Comparison of ENCODE assay signal across 16 mouse cellular contexts in genomic region chr15:10999832-11000231, GRCm38 (mm10). TPM values are rescaled to one million over a fixed set of nuclear protein-coding genes. Genes with fewer than 3 reads are reported as not detected.
A peak's percentile ranks its signal among the peaks of the same experiment; 100 is the strongest.
DNase-seq lines count a peak whose midpoint lies in the region; ATAC-seq lines count a peak whose summit lies in the region.
"Had no signal": no experiment of that assay in that cellular context is flagged by ENCODE, and none has a peak within 500 bp of the region (broad histone marks: within the 10 kb centered on the region; RNA-seq: fewer than 3 reads in every experiment).

No protein-coding gene starts in this region.

- 0 out of 2 replicates have a peak, but pooled peaks have one; percentile 66 for ATAC-seq in forebrain, embryonic 15.5 days (replicated peaks)
- ATAC-seq in forebrain, embryonic 11.5 days (replicated peaks; ENCODE audit: low FRiP score) = no peak
- peak; percentile 75 for ATAC-seq in kidney, embryonic 15.5 days (replicated peaks; ENCODE audit: low FRiP score)
- no peak for ATAC-seq in midbrain, embryonic 14.5 days (ENCODE audit: low FRiP score, low TSS enrichment)
- ATAC-seq: CD4-positive, CD25-positive, alpha-beta regulatory T cell, adult 4 months had no signal

- WGBS in forebrain, embryonic 15.5 days = 61% methylated on average over 5 of the region's 5 CpGs
- 52% methylated on average over 5 of the region's 5 CpGs for WGBS in forebrain, embryonic 11.5 days
- WGBS in kidney, embryonic 15.5 days = 41% methylated on average over 5 of the region's 5 CpGs
- 43% methylated on average over 5 of the region's 5 CpGs for WGBS in midbrain, embryonic 14.5 days

- H3K9me3 ChIP-seq in forebrain, embryonic 15.5 days = no peaks in the 10 kb centered on the region
- no peaks in the 10 kb centered on the region for H3K9me3 ChIP-seq in forebrain, embryonic 11.5 days (ENCODE audit: control insufficient read depth, low read length)
- no peaks in the 10 kb centered on the region for H3K9me3 ChIP-seq in kidney, embryonic 15.5 days (replicated peaks)
- no peaks in the 10 kb centered on the region for H3K9me3 ChIP-seq in midbrain, embryonic 14.5 days (ENCODE audit: control insufficient read depth, low read length)
- H3K9me3 ChIP-seq: embryonic facial prominence, embryonic 15.5 days; heart, embryonic 10.5 days had no signal

- H3K4me1 ChIP-seq in forebrain, embryonic 15.5 days = no peaks in the 10 kb centered on the region
- no peaks in the 10 kb centered on the region for H3K4me1 ChIP-seq in forebrain, embryonic 11.5 days (replicated peaks; ENCODE audit: control insufficient read depth, insufficient read depth, low read length)
- H3K4me1 ChIP-seq in kidney, embryonic 15.5 days = no peaks in the 10 kb centered on the region
- no peaks in the 10 kb centered on the region for H3K4me1 ChIP-seq in midbrain, embryonic 14.5 days (ENCODE audit: control insufficient read depth, insufficient read depth, low read length)
- H3K4me1 ChIP-seq: embryonic facial prominence, embryonic 15.5 days had no signal

- DNase-seq in forebrain, embryonic 11.5 days (ENCODE audit: low spot score) = no peak
- no peak for DNase-seq in kidney, postnatal 4 days
- DNase-seq in adipocyte (ENCODE audit: low spot score) = peak; percentile 53
- DNase-seq in midbrain, embryonic 14.5 days = peak; percentile 31
- no peak for DNase-seq in adrenal gland, postnatal 36 days
- no peak for DNase-seq in right cerebral cortex, postnatal 25 days
- DNase-seq: layer of hippocampus, adult 9-11 months; spleen, adult 18-20 months; thymus, adult 2 months had no signal

- H3K9ac ChIP-seq in forebrain, embryonic 15.5 days (replicated peaks) = no peak overlapping the region
- H3K9ac ChIP-seq in forebrain, embryonic 11.5 days (ENCODE audit: low read length) = no peak overlapping the region
- no peak overlapping the region for H3K9ac ChIP-seq in kidney, embryonic 15.5 days
- no peak overlapping the region for H3K9ac ChIP-seq in midbrain, embryonic 14.5 days (replicated peaks; ENCODE audit: low read length)
- H3K9ac ChIP-seq: embryonic facial prominence, embryonic 15.5 days had no signal

- 0 out of 2 replicates have a peak, but pooled peaks cover 2% of the 10 kb centered on the region for H3K36me3 ChIP-seq in forebrain, embryonic 15.5 days
- no peaks in the 10 kb centered on the region for H3K36me3 ChIP-seq in forebrain, embryonic 11.5 days (ENCODE audit: control insufficient read depth, insufficient read depth, low read length)
- peaks cover 10% of the 10 kb centered on the region; the same call in 1 of the 2 replicates for H3K36me3 ChIP-seq in kidney, embryonic 15.5 days
- H3K36me3 ChIP-seq in midbrain, embryonic 14.5 days (ENCODE audit: control insufficient read depth, insufficient read depth, low read length) = no peaks in the 10 kb centered on the region

- H3K27me3 ChIP-seq in forebrain, embryonic 15.5 days = no peaks in the 10 kb centered on the region
- no peaks in the 10 kb centered on the region for H3K27me3 ChIP-seq in forebrain, embryonic 11.5 days (ENCODE audit: control insufficient read depth, insufficient read depth, low read length)
- H3K27me3 ChIP-seq in kidney, embryonic 15.5 days = no peaks in the 10 kb centered on the region
- no peaks in the 10 kb centered on the region for H3K27me3 ChIP-seq in midbrain, embryonic 14.5 days (ENCODE audit: control insufficient read depth, insufficient read depth, low read length)
- H3K27me3 ChIP-seq: embryonic facial prominence, embryonic 15.5 days had no signal

- no peak overlapping the region for H3K27ac ChIP-seq in forebrain, embryonic 15.5 days (replicated peaks)
- H3K27ac ChIP-seq in forebrain, embryonic 11.5 days (ENCODE audit: low read depth, low read length) = no peak overlapping the region
- no peak overlapping the region for H3K27ac ChIP-seq in kidney, embryonic 15.5 days
- no peak overlapping the region for H3K27ac ChIP-seq in midbrain, embryonic 14.5 days (replicated peaks; ENCODE audit: low read depth, low read length)
- H3K27ac ChIP-seq: embryonic facial prominence, embryonic 15.5 days; heart, embryonic 10.5 days had no signal

- no peak overlapping the region for H3K4me3 ChIP-seq in forebrain, embryonic 15.5 days
- no peak overlapping the region for H3K4me3 ChIP-seq in forebrain, embryonic 11.5 days (ENCODE audit: low read depth, low read length)
- H3K4me3 ChIP-seq in kidney, embryonic 15.5 days (replicated peaks) = no peak overlapping the region
- H3K4me3 ChIP-seq in midbrain, embryonic 14.5 days (replicated peaks; ENCODE audit: low read depth, low read length) = no peak overlapping the region
- H3K4me3 ChIP-seq: embryonic facial prominence, embryonic 15.5 days; heart, embryonic 10.5 days had no signal

- H3K4me2 ChIP-seq in forebrain, embryonic 15.5 days (replicated peaks) = no peak overlapping the region
- H3K4me2 ChIP-seq in forebrain, embryonic 11.5 days (ENCODE audit: low read depth, low read length, severe bottlenecking) = no peak overlapping the region
- H3K4me2 ChIP-seq in kidney, embryonic 15.5 days = peak overlapping the region; percentile 17; the same call in 1 of the 2 replicates
- peak overlapping the region; percentile 22; the same call in 1 of the 2 replicates for H3K4me2 ChIP-seq in midbrain, embryonic 14.5 days (ENCODE audit: low read length)
- H3K4me2 ChIP-seq: embryonic facial prominence, embryonic 15.5 days had no signal

RNA-seq across cellular contexts. Expression of gene Slc45a2, which starts 0.7 kb away (rescaled TPM):
- polyA plus RNA-seq in forebrain, embryonic 15.5 days (2015; fragmentation: Nextera tagmentation; extraction: Ambion mirVana) = 0.11 TPM in 1 of 2 replicates, not detected in the other
- 0.15 and 0.20 TPM in 2 replicates for polyA plus RNA-seq in forebrain, embryonic 11.5 days (2014; fragmentation: Nextera tagmentation; extraction: Ambion mirVana)
- polyA plus RNA-seq in kidney, embryonic 15.5 days (2015; fragmentation: Nextera tagmentation; extraction: Ambion mirVana) = 0.06 and 0.14 TPM in 2 replicates
- 0.36 TPM in 1 of 2 replicates, not detected in the other for polyA plus RNA-seq in midbrain, embryonic 14.5 days (2014; fragmentation: Nextera tagmentation; extraction: Ambion mirVana)
- not detected for total RNA-seq in adrenal gland, postnatal 36 days (2021)
- total RNA-seq: megakaryocyte progenitor cell, adult 5-6 weeks had no signal
- polyA plus RNA-seq: CD4-positive, CD25-positive, alpha-beta regulatory T cell, adult 4 months; thymus, adult 2 months had no signal

RNA-seq across cellular contexts. Expression of gene Amacr, which starts 18.3 kb away (rescaled TPM):
- polyA plus RNA-seq in forebrain, embryonic 15.5 days (2015; fragmentation: Nextera tagmentation; extraction: Ambion mirVana) = 7.9 and 11.0 TPM in 2 replicates
- 9.9 and 11.7 TPM in 2 replicates for polyA plus RNA-seq in forebrain, embryonic 11.5 days (2014; fragmentation: Nextera tagmentation; extraction: Ambion mirVana)
- 26.0 and 31.2 TPM in 2 replicates for polyA plus RNA-seq in kidney, embryonic 15.5 days (2015; fragmentation: Nextera tagmentation; extraction: Ambion mirVana)
- polyA plus RNA-seq in midbrain, embryonic 14.5 days (2014; fragmentation: Nextera tagmentation; extraction: Ambion mirVana) = 9.8 and 11.1 TPM in 2 replicates
- total RNA-seq in adrenal gland, postnatal 36 days (2021) = 10 to 100 TPM; 14.4 to 20.0 TPM

RNA-seq across cellular contexts. Expression of gene Rxfp3, which starts 38.0 kb away (rescaled TPM):
- 1.8 and 2.1 TPM in 2 replicates for polyA plus RNA-seq in forebrain, embryonic 15.5 days (2015; fragmentation: Nextera tagmentation; extraction: Ambion mirVana)
- 0.76 and 1.1 TPM in 2 replicates for polyA plus RNA-seq in forebrain, embryonic 11.5 days (2014; fragmentation: Nextera tagmentation; extraction: Ambion mirVana)
- polyA plus RNA-seq in kidney, embryonic 15.5 days (2015; fragmentation: Nextera tagmentation; extraction: Ambion mirVana) = 0.39 and 0.53 TPM in 2 replicates
- 2.5 TPM in 2 replicates for polyA plus RNA-seq in midbrain, embryonic 14.5 days (2014; fragmentation: Nextera tagmentation; extraction: Ambion mirVana)
- total RNA-seq in adrenal gland, postnatal 36 days (2021) = not detected
- total RNA-seq: liver, adult 2 months; megakaryocyte progenitor cell, adult 5-6 weeks had no signal
- polyA plus RNA-seq: CD4-positive, CD25-positive, alpha-beta regulatory T cell, adult 4 months; liver, adult 2 months had no signal

RNA-seq across cellular contexts. Expression of gene C1qtnf3, which starts 47.7 kb away (rescaled TPM):
- polyA plus RNA-seq in forebrain, embryonic 15.5 days (2015; fragmentation: Nextera tagmentation; extraction: Ambion mirVana) = 0.15 and 0.32 TPM in 2 replicates
- polyA plus RNA-seq in forebrain, embryonic 11.5 days (2014; fragmentation: Nextera tagmentation; extraction: Ambion mirVana) = 0.64 and 0.81 TPM in 2 replicates
- 14.7 and 15.8 TPM in 2 replicates for polyA plus RNA-seq in kidney, embryonic 15.5 days (2015; fragmentation: Nextera tagmentation; extraction: Ambion mirVana)
- 0.42 and 0.88 TPM in 2 replicates for polyA plus RNA-seq in midbrain, embryonic 14.5 days (2014; fragmentation: Nextera tagmentation; extraction: Ambion mirVana)
- 1 to 10 TPM; 1.2 to 1.3 TPM for total RNA-seq in adrenal gland, postnatal 36 days (2021)
- total RNA-seq: liver, adult 2 months; megakaryocyte progenitor cell, adult 5-6 weeks had no signal
- polyA plus RNA-seq: CD4-positive, CD25-positive, alpha-beta regulatory T cell, adult 4 months had no signal

Comparison
In these comparisons a context has a peak if more than half of its experiments do, and no peak if none do; other contexts are left out.
1. ATAC-seq: peak in forebrain, embryonic 15.5 days (single experiment) and kidney, embryonic 15.5 days (single experiment); none in forebrain, embryonic 11.5 days (single experiment) and midbrain, embryonic 14.5 days (single experiment).
2. H3K4me2 ChIP-seq: peak in kidney, embryonic 15.5 days (single experiment) and midbrain, embryonic 14.5 days (single experiment); none in forebrain, embryonic 15.5 days (single experiment) and forebrain, embryonic 11.5 days (single experiment).
3. DNase-seq: peak in adipocyte (single experiment) and midbrain, embryonic 14.5 days (single experiment); none in forebrain, embryonic 11.5 days (single experiment), kidney, postnatal 4 days (0 of 2), adrenal gland, postnatal 36 days (0 of 2) and right cerebral cortex, postnatal 25 days (single experiment).